Comparison of ENCODE assay signal across 12 mouse cellular contexts in the genomic region with DNA sequence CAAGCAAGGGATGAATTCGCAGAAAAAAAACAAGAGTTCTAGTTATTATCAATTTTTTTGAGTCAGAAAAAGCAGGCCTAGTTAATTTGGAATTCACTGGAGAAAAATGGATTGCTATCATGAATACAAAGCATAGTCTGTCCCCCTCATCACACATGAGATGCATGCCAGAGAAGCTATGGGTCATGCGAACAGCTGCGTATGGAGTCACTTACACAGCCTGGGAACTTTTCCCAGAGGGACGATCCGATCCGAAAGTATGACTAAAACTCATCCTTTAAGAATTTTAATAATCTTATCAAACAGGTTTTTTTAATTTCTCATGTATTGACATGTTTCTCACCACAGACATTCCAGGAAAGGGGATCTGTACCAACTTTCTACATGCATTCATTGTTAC.
"Had no signal": no experiment of that assay in that cellular context is flagged by ENCODE, and none has a peak within 500 bp of the region (broad histone marks: within the 10 kb centered on the region; RNA-seq: fewer than 3 reads in every experiment).

No protein-coding gene starts in this region.

- H3K4me3 ChIP-seq: limb, embryonic 13.5 days; liver, embryonic 15.5 days; midbrain, embryonic 13.5 days; stomach, embryonic 15.5 days had no signal

- H3K4me1 ChIP-seq: limb, embryonic 13.5 days; liver, embryonic 15.5 days; midbrain, embryonic 13.5 days; stomach, embryonic 15.5 days had no signal

- H3K27ac ChIP-seq: limb, embryonic 13.5 days; liver, embryonic 15.5 days; midbrain, embryonic 13.5 days; stomach, embryonic 15.5 days had no signal

- DNase-seq: kidney, postnatal 25 days; layer of hippocampus, adult 9-11 months; layer of hippocampus, postnatal 36 days; lung, adult 2 months; lung, postnatal 36 days; right cerebral cortex, postnatal 14 days; thymus, adult 2 months; thymus, postnatal 25 days had no signal
